Mouse (Mus musculus) cerebellum, adult 2 months (tissue): ENCODE results near the gene Ttc30a1. TPM values are rescaled to one million over a fixed set of nuclear protein-coding genes. Genes with fewer than 3 reads are reported as not detected.

Experiments used
- DNase-seq, 2 experiments: peaks; one replicate each; pipeline ENCODE4 v3.0.0; 2021
- H3K27ac ChIP-seq: fragments of 200-500 bp; 2 replicates; pipeline ENCODE4 v1.5.1; 2012; ENCODE audit warnings: low read length, control low read depth, inconsistent platforms; ENCODE audit not compliant: insufficient read depth
- H3K27me3 ChIP-seq: fragments of 200-500 bp; 2 replicates; pipeline ENCODE4 v1.6.1; 2012; ENCODE audit warnings: inconsistent platforms, mild to moderate bottlenecking, low read length, moderate library complexity; ENCODE audit not compliant: control insufficient read depth, insufficient read depth
- H3K4me1 ChIP-seq: fragments of 200-500 bp; 2 replicates; pipeline ENCODE4 v1.6.1; 2011; ENCODE audit warnings: low read length; ENCODE audit not compliant: control insufficient read depth, insufficient read depth
- H3K4me3 ChIP-seq: fragments of 200-500 bp; replicated peaks from 2 replicates; pipeline ENCODE3; 2011; ENCODE audit warnings: mild to moderate bottlenecking, low read depth, low read length, control low read depth; ENCODE audit not compliant: insufficient read depth
- CTCF ChIP-seq: fragments of 200-500 bp; IDR thresholded peaks from 2 replicates; pipeline ENCODE4 v1.5.1; 2011; ENCODE audit warnings: low read depth, mild to moderate bottlenecking, control low read depth, low read length, moderate library complexity, borderline replicate concordance; ENCODE audit not compliant: insufficient read depth
- POLR2A ChIP-seq: fragments of 200-500 bp; IDR thresholded peaks from 2 replicates; pipeline ENCODE4 v1.6.1; 2011; ENCODE audit warnings: low read length, control low read depth, borderline replicate concordance; ENCODE audit not compliant: insufficient read depth
- WGBS: fragments of 180-500 bp; shearing (Covaris S2); methylation state at CpG from one replicate; pipeline ENCODE4 v1.1.7; 2018; 5-methylcytosine and 5-hydroxymethylcytosine counted together
- polyA plus RNA-seq: library from polyadenylated mRNA; depleted of rRNA; stranded (reverse); fragments of >200 nt; gene quantifications from 2 replicates; pipeline ENCODE4 v1.2.3, GENCODE M21; 2012; rRNA removed

Ttc30a1 gene
- polyA plus RNA-seq, 1 experiment, result 3.3 TPM

DNA sequence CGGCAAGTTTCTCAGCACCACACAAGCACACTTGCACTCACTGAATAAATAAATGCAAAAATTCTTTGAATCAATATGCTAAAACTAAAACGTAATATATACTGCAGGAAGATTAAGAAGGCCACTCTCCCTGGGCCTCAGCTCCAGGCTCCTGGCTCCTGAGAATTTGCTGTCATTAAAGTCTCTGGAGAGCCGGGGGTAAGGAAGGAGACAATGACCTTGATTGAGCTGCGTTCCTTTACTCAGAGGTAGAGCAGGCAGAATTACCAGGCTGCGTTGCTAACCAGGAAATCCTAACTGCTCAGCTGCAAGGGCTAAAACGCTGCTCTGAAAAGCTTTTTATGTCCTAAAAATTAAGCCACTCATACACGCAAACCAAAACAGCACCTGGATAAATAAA, 48.2 kb downstream of the Ttc30a1 start:
- no peak for DNase-seq
- Histone ChIP-seq H3K4me3 (no peak overlapping the region), H3K27me3 (no peaks in the 10 kb centered on the region), H3K4me1 (peaks cover 6% of the 10 kb centered on the region; the same call in 1 of the 2 replicates), H3K27ac (no peak overlapping the region)
- WGBS, result 54% methylated on average over 7 of the region's 7 CpGs
- TF ChIP-seq POLR2A (no peak), CTCF (no peak)

DNA sequence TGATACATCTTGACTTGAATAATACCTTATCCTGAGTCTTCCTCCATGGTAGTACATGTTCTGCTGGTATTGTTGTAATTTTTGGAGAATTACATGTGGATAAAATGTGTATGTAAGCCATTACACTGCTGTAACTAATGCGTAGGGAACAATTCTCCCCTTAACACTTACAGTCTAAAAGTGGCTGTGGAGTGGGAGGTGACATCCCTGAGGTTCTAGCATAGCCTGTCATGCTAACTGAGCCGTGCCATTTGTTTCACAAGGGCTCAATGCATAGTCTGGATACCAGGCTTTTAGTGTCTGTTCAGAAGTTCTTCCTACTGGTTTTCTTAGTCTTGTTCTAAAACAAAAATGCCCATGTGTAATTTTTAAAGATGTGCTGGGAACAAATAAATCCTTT, 50.8 kb downstream of the Ttc30a1 start:
- no peaks in the 10 kb centered on the region for H3K27me3 ChIP-seq
- H3K4me1 ChIP-seq, result peaks cover 6% of the 10 kb centered on the region; the same call in 1 of the 2 replicates
- no peak overlapping the region for H3K4me3 ChIP-seq
- no peak overlapping the region for H3K27ac ChIP-seq
- DNase-seq, result no peak
- WGBS, result 89% methylated on average over 2 of the region's 2 CpGs
- TF ChIP-seq CTCF (no peak), POLR2A (no peak)

DNA sequence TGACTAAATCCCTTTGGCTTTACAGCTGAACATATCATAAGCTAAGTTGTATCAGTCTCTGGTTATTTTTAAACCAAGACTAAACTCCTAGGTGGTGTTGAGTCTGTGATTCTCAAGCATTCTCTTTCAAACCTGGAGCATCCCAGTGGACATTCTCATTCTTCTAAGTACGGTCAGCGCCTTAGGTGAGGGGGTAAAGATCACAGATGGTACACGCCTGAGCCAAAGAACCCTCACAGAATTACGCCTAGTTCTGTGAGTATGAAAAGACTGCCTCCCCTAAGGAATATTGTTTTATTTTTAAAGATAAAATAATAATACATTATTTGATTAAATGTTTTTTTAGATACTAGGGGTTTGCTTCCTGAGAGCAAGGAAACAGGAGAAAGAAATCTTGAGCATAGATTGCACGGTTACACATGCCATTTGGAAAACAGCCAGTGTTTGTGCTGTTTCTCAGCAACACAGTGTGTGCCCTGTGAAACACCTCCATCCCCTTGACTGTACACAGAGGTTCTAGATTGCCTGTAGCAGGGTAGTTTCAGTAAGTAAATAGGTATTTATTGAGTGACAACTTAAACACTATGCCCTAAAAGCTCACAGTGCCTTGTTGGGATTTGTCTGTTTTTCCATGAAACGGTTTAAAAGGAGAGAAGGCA, 51.9 kb downstream of the Ttc30a1 start:
- Histone ChIP-seq H3K4me3 (no peak overlapping the region), H3K4me1 (peaks cover 6% of the 10 kb centered on the region; the same call in 1 of the 2 replicates), H3K27ac (peak overlapping the region; percentile 33; the same call in 1 of the 2 replicates), H3K27me3 (no peaks in the 10 kb centered on the region)
- peak in 1 of 2 experiments; percentile 20 for DNase-seq
- TF ChIP-seq POLR2A (no peak), CTCF (no peak)
- 36% methylated on average over 6 of the region's 6 CpGs for WGBS

DNA sequence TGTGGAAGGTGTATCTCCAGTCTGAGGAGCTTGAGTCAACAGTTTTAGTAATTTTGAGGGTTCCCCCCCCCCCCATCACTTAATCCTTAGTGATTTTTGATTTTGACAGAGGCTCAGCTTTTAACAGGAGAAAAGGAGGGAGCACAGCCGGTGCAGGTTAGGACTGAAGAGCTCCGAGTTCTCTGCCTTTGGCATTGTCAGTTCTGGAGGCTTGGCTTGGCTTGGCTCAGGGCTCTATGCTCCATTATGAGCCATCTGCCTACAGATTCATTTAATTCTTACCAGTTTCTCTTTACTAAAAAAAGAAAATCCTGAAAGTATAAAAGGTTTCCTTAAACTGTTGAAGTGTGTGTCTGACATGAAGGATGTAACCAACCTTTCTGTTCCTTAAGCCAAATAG, 52.6 kb downstream of the Ttc30a1 start:
- H3K27me3 ChIP-seq, result no peaks in the 10 kb centered on the region
- peaks cover 6% of the 10 kb centered on the region; the same call in 1 of the 2 replicates for H3K4me1 ChIP-seq
- WGBS, result 14% methylated on average over 2 of the region's 2 CpGs
- no peak overlapping the region for H3K4me3 ChIP-seq
- TF ChIP-seq CTCF (no peak), POLR2A (no peak)
- peak; percentile 45 to 71 for DNase-seq
- peak overlapping the region; percentile 79 for H3K27ac ChIP-seq

Other genes with a start within 250 kb of the Ttc30a1 start
- gene Agps, start 149.8 kb downstream of the Ttc30a1 start, polyA plus RNA-seq, result 14.6 and 16.1 TPM in 2 replicates
- 11.2 and 14.2 TPM in 2 replicates for gene Ttc30b, start 43.4 kb downstream of the Ttc30a1 start, polyA plus RNA-seq
- gene Ttc30a2, start 3.8 kb downstream of the Ttc30a1 start, polyA plus RNA-seq, result 0.18 and 0.21 TPM in 2 replicates